ENCODE assay signal across 25 mouse cellular contexts in genomic region chr19:3537658-3538057, GRCm38 (mm10). TPM values are rescaled to one million over a fixed set of nuclear protein-coding genes. Genes with fewer than 3 reads are reported as not detected.
DNase-seq lines count a peak whose midpoint lies in the region; ATAC-seq and TF ChIP-seq lines count a peak whose summit lies in the region.
"Had no signal": no experiment of that assay in that cellular context is flagged by ENCODE, and none has a peak within 500 bp of the region (broad histone marks: within the 10 kb centered on the region; RNA-seq: fewer than 3 reads in every experiment).

No protein-coding gene starts in this region.

- peaks cover 4% of the 10 kb centered on the region; the same call in 1 of the 2 replicates for H3K36me3 ChIP-seq in ES-Bruce4 (ENCODE audit: control insufficient read depth, insufficient read depth, low read length, poor library complexity, severe bottlenecking)
- H3K36me3 ChIP-seq: heart, embryonic 15.5 days; intestine, embryonic 15.5 days had no signal

- no peak for TF ChIP-seq EP300 in ES-Bruce4 (IDR thresholded peaks at IDR 0.05; ENCODE audit: insufficient read depth, low read depth, low read length)

- DNase-seq in A20 (ENCODE audit: low read depth, low spot score): peak; percentile 72
- no peak for DNase-seq in adrenal gland, adult 8-10 months
- no peak for DNase-seq in urinary bladder, postnatal 25 days (ENCODE audit: low spot score)
- DNase-seq in thymus, postnatal 0 days (ENCODE audit: low spot score): no peak
- DNase-seq: adrenal gland, postnatal 36 days; cerebellum, adult 11 months; cerebellum, adult 9-11 months; forebrain, postnatal 0 days; gastrocnemius, postnatal 25 days; heart, postnatal 36 days; kidney, adult 8-10 months; kidney, postnatal 10 days; lung, adult 18-20 months; lung, postnatal 14 days; thymus, adult 18-20 months; thymus, postnatal 4 days had no signal

- no peak overlapping the region for H3K9ac ChIP-seq in ES-Bruce4 (ENCODE audit: low read depth, poor library complexity, severe bottlenecking)
- H3K9ac ChIP-seq: forebrain, postnatal 0 days; heart, embryonic 15.5 days; intestine, embryonic 15.5 days; neural tube, embryonic 15.5 days had no signal

- peaks cover 3% of the 10 kb centered on the region for H3K4me1 ChIP-seq in ES-Bruce4 (ENCODE audit: control insufficient read depth, insufficient read depth, low read length)
- H3K4me1 ChIP-seq in bone marrow macrophage, adult 2 months (ENCODE audit: control insufficient read depth, insufficient read depth, low read length): peaks cover 35% of the 10 kb centered on the region
- H3K4me1 ChIP-seq: intestine, embryonic 15.5 days had no signal

- H3K9me3 ChIP-seq in ES-Bruce4 (replicated peaks; ENCODE audit: control insufficient read depth, insufficient read depth, low read length, poor library complexity, severe bottlenecking): no peaks in the 10 kb centered on the region
- H3K9me3 ChIP-seq: embryonic facial prominence, embryonic 10.5 days; G1E; heart, embryonic 15.5 days; intestine, embryonic 15.5 days; neural tube, embryonic 15.5 days had no signal

- no peak for TF ChIP-seq POLR2A in ES-Bruce4 (IDR thresholded peaks at IDR 0.05; ENCODE audit: insufficient read depth, low read length)
- no peak for TF ChIP-seq POLR2A in bone marrow macrophage, adult 2 months (IDR thresholded peaks at IDR 0.05; ENCODE audit: borderline replicate concordance, low read depth, low read length)

- peak overlapping the region; percentile 77 for H3K27ac ChIP-seq in ES-Bruce4 (ENCODE audit: insufficient read depth, low read length)
- H3K27ac ChIP-seq in bone marrow macrophage, adult 2 months (ENCODE audit: insufficient read depth, low read depth, low read length): peak overlapping the region; percentile 33
- H3K27ac ChIP-seq: embryonic facial prominence, embryonic 10.5 days; heart, embryonic 15.5 days; intestine, embryonic 15.5 days; neural tube, embryonic 15.5 days had no signal

- TF ChIP-seq CTCF in ES-Bruce4 (IDR thresholded peaks at IDR 0.05; ENCODE audit: low read depth, low read length): no peak
- TF ChIP-seq CTCF in bone marrow macrophage, adult 2 months (IDR thresholded peaks at IDR 0.05; ENCODE audit: low read depth, low read length): no peak

- no peak overlapping the region for H3K4me3 ChIP-seq in ES-Bruce4 (ENCODE audit: low read depth, low read length)
- H3K4me3 ChIP-seq in bone marrow macrophage, adult 2 months (ENCODE audit: insufficient read depth, low read length): no peak overlapping the region
- H3K4me3 ChIP-seq: embryonic facial prominence, embryonic 10.5 days; heart, embryonic 15.5 days; intestine, embryonic 15.5 days; neural tube, embryonic 15.5 days had no signal

- ATAC-seq in megakaryocyte progenitor cell, adult 5-6 weeks (replicated peaks; ENCODE audit: poor library complexity): peak; percentile 57
- ATAC-seq: forebrain, postnatal 0 days; hindbrain, embryonic 16.5 days; intestine, embryonic 15.5 days had no signal

- H3K27me3 ChIP-seq in ES-Bruce4 (ENCODE audit: control insufficient read depth, insufficient read depth, low read length, poor library complexity, severe bottlenecking): no peaks in the 10 kb centered on the region
- H3K27me3 ChIP-seq: heart, embryonic 15.5 days; intestine, embryonic 15.5 days; neural tube, embryonic 15.5 days had no signal

RNA-seq across cellular contexts. Expression of gene Ppp6r3, which starts 37.9 kb away (rescaled TPM):
- polyA plus RNA-seq in ES-Bruce4 (2011; ENCODE audit: insufficient read depth, insufficient read length, low read depth, missing spikeins): 153 and 171 TPM in 2 replicates
- 52.0 and 56.1 TPM in 2 replicates for polyA plus RNA-seq in bone marrow macrophage, adult 2 months (2012; ENCODE audit: insufficient read depth, insufficient read length, missing spikeins)
- total RNA-seq in megakaryocyte progenitor cell, adult 5-6 weeks (2015): 87.2 and 88.0 TPM in 2 replicates
- 82.1 and 93.0 TPM in 2 replicates for total RNA-seq in megakaryocyte progenitor cell, adult 5-6 weeks (2017)
- 100 to 1,000 TPM in 3 of 4 experiments, 10 to 100 TPM in 1; 85.3 to 110 (median 106) TPM for total RNA-seq in adrenal gland, adult 8-10 months (2022)
- 49.9 and 52.0 TPM in 2 replicates for polyA plus RNA-seq in thymus, postnatal 0 days (2015; fragmentation: Nextera tagmentation; extraction: Ambion mirVana)
